ENCODE assay signal across 11 mouse cellular contexts in the genomic region with DNA sequence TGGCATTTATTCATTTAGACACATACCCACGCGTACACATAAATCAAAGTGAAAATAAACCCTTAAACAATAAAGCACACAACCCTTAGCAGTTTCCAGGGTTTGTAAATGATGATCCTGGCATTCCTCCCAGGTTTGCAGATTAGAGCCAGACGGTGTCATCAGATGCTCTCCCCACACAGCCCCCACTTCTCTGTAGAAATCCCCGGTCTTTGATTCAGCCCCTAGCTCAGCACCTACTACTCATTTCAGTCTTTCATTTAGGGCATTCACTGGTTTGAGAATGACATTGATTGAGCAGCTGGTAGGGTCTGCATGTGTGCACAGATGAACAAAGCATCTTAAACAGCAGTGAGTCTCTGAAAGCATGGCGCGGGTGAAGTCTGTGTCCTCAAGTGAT.
A peak's percentile ranks its signal among the peaks of the same experiment; 100 is the strongest.
DNase-seq lines count a peak whose midpoint lies in the region; ATAC-seq and TF ChIP-seq lines count a peak whose summit lies in the region.
"Had no signal": no experiment of that assay in that cellular context is flagged by ENCODE, and none has a peak within 500 bp of the region (broad histone marks: within the 10 kb centered on the region; RNA-seq: fewer than 3 reads in every experiment).

No protein-coding gene starts in this region.

- WGBS in kidney, embryonic 16.5 days, result 78% methylated on average over 6 of the region's 6 CpGs

- H3K4me3 ChIP-seq in kidney, embryonic 16.5 days (ENCODE audit: low read length), result no peak overlapping the region
- H3K4me3 ChIP-seq: myocyte had no signal

- H3K36me3 ChIP-seq in kidney, embryonic 16.5 days (ENCODE audit: insufficient read depth, low read length), result no peaks in the 10 kb centered on the region

- no peak for TF ChIP-seq CTCF in brain, embryonic 14.5 days (IDR thresholded peaks at IDR 0.05; ENCODE audit: borderline replicate concordance, extremely low read depth, insufficient read depth, insufficient read length)

- TF ChIP-seq POLR2A in brain, embryonic 14.5 days (IDR thresholded peaks at IDR 0.05; ENCODE audit: borderline replicate concordance, extremely low read depth, insufficient read depth, insufficient read length, poor library complexity, severe bottlenecking), result no peak

- no peak overlapping the region for H3K9ac ChIP-seq in kidney, embryonic 16.5 days (replicated peaks; ENCODE audit: low read length)

- H3K4me2 ChIP-seq in kidney, embryonic 16.5 days (replicated peaks; ENCODE audit: low read depth, low read length), result no peak overlapping the region
- H3K4me2 ChIP-seq: heart, embryonic 11.5 days had no signal

- no peak for ATAC-seq in cerebellum, adult (ENCODE audit: insufficient number of reproducible peaks, low FRiP score, low TSS enrichment)
- ATAC-seq in kidney, embryonic 16.5 days (ENCODE audit: low FRiP score, low TSS enrichment), result no peak
- no peak for ATAC-seq in megakaryocyte progenitor cell, adult 5-6 weeks (replicated peaks; ENCODE audit: poor library complexity)
- ATAC-seq in activated CD4-positive, CD25-positive, alpha-beta regulatory T cell, adult 4 months, result no peak

- no peaks in the 10 kb centered on the region for H3K4me1 ChIP-seq in kidney, embryonic 16.5 days (ENCODE audit: insufficient read depth, low read length)

- H3K27ac ChIP-seq in kidney, embryonic 16.5 days (ENCODE audit: low read length), result no peak overlapping the region

- DNase-seq in cerebellum, postnatal 10 days, result peak; percentile 69 to 78
- peak; percentile 16 for DNase-seq in kidney, adult 9 months
- DNase-seq in brain, embryonic 14.5 days (ENCODE audit: low read depth), result peak; percentile 61
- DNase-seq in layer of hippocampus, postnatal 14 days (ENCODE audit: low spot score in 2 of 2), result peak; percentile 49 to 78
- DNase-seq: thymus, postnatal 14 days had no signal

- H3K9me3 ChIP-seq in kidney, embryonic 16.5 days (ENCODE audit: low read length), result no peaks in the 10 kb centered on the region

- H3K27me3 ChIP-seq in kidney, embryonic 16.5 days (ENCODE audit: insufficient read depth, low read length), result no peaks in the 10 kb centered on the region

Comparison
In these comparisons a context has a peak if more than half of its experiments do, and no peak if none do; other contexts are left out.
1. DNase-seq: peak in every context shown above with its lines; median percentile 74 in cerebellum, postnatal 10 days; 64 in layer of hippocampus, postnatal 14 days; 61 in brain, embryonic 14.5 days; 16 in kidney, adult 9 months.